Mouse (Mus musculus): ENCODE measurements around the gene Olfr1501.
"Not testable (repeated sequence)": the region's sequence is repeated elsewhere in the genome, so short reads cannot be mapped to it uniquely, and the experiment has no call there.

Gene Olfr1501

GRCm38 (mm10) chr19:13850592-13850991 is at the start of gene Olfr1501:
Gene Olfr1501, minus strand, starts transcription at chr19:13850692.
- not testable (repeated sequence) for DNase-seq (ENCODE audit: low read depth)

- DNase-seq (ENCODE audit: low read depth), result no peak
These were observed 47.3 kb upstream of the Olfr1501 start, which contains the start of gene Olfr1504 for GRCm38 (mm10) chr19:13897828-13898227. Gene Olfr1504, minus strand, starts transcription at chr19:13897928.

DNA sequence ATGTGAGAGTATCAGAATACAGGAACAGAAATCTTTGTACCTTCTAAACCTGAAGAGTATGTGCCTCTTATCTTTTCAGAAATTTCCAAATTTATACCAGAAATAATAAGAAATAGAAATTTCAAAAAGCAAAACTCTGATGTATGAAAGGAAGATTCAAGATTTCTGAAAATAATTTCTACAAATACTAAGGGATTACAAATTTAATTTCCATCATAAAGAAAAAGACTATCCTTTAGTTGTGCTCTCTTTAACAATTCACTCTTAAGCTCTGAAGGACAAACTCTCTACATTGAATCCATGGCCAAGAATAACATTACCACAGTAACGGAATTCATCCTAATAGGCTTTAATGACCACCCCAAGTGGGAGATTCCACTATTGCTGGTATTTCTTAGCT is 11.0 kb upstream of the Olfr1501 start, which contains the start of gene Olfr1502:
Gene Olfr1502 (plus strand): TSS at position 301 of the 400 bp plus-strand sequence.
- no peak for DNase-seq (ENCODE audit: low read depth)

- no peak for DNase-seq (ENCODE audit: low read depth)
These were observed 20.1 kb downstream of the Olfr1501 start, which contains the start of gene Olfr1500 for GRCm38 (mm10) chr19:13830388-13830787. Gene Olfr1500, minus strand, starts transcription at chr19:13830488.

- no peak for DNase-seq (ENCODE audit: low read depth)
These were observed 22.0 kb downstream of the Olfr1501 start for GRCm38 (mm10) chr19:13828447-13828846.

- no peak for DNase-seq (ENCODE audit: low read depth)
These were observed 29.6 kb downstream of the Olfr1501 start for GRCm38 (mm10) chr19:13820847-13821246.

- DNase-seq (ENCODE audit: low read depth), result no peak
These were observed 31.1 kb downstream of the Olfr1501 start, which contains the start of gene Olfr1499 for GRCm38 (mm10) chr19:13819347-13819746. Gene Olfr1499, minus strand, starts transcription at chr19:13819447.

GRCm38 (mm10) chr19:13818827-13819226 is 31.7 kb downstream of the Olfr1501 start:
- DNase-seq (ENCODE audit: low read depth), result peak; percentile 4

DNA sequence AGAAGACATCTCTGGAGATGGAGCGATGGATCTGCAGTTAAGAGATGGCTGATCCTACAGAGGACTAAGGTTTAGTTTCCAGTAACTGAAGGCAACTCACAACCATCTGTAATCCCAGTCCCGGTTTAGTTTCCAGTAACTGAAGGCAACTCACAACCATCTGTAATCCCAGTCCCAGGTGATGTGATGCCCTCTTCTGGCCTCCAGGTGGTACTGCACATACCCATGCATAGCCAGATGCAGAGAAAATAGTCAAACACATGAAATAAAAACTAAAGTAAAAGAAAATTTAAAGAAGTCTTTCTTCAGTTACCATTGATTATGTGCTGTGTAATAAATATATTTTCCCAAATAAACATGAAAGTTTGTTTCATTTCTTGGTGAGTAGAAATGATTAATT is 37.7 kb downstream of the Olfr1501 start:
- no peak for DNase-seq (ENCODE audit: low read depth)

- not testable (repeated sequence) for DNase-seq (ENCODE audit: low read depth)
These were observed 45.0 kb downstream of the Olfr1501 start for GRCm38 (mm10) chr19:13805486-13805885.

DNA sequence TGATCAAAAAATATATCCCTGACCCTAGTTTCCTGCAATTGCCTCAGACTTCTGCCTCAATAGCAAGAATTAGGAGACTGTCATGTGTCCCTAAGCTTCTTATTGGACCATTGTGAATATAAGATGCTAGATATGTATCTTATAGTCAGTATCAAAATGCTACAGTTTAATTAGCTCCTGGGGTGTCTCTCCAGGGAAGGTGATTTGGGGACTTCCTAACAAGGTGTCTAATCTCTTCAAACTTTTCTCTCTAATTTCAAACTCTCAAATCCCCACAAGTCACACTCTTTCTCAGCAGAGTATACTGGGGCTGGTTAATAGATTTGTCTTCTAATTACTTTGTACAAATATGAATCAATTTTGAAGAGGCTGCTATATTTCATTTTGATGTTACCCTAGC is 52.4 kb downstream of the Olfr1501 start, which contains the start of gene Olfr1497:
Gene Olfr1497 (minus strand): TSS at position 101 of the 400 bp plus-strand sequence.
- no peak for DNase-seq (ENCODE audit: low read depth)

All from c-Kit-positive CD71-negative TER-119-negative erythroid progenitor cells, embryonic 14.5 days (primary cell).